ENCODE assay signal across 7 mouse cellular contexts in the genomic region with DNA sequence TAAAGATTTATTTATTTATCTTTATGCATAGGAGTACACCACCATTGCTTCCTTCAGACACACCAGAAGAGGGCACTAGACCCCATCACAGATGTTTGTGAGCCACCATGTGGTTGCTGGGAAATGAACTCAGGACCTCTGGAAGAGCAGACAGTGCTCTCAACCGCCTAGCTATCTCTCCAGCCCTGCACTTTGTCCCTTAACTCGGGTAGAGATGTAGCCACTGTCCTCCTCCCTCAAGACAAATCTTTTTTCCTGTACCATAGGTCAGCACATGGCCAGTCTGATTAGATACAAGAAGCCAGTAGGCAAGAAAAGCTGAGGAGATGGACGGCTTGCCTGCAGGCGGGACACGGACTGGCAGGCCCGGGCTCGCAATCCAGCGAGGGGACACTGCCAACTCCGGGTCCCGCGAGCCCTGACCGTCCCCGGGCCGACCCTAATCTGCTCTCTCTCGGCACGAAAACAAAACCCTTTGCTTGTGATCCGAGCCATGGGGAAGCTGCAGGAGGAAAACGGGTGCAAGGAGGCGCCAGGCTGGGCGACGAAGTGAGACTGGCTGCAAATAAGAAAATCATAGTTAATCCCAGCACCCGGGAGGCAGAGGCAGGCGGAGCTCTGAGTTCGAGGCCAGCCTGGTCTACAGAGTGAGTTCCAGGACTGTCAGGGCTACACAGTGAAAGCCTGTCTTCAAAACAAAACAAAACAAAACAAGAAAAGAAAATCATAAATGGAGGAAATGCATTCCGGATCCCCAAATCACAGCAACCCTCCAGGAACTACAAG. TPM values are rescaled to one million over a fixed set of nuclear protein-coding genes. Genes with fewer than 3 reads are reported as not detected.
DNase-seq lines count a peak whose midpoint lies in the region; ATAC-seq and TF ChIP-seq lines count a peak whose summit lies in the region.

No protein-coding gene starts in this region.

- no peaks in the 10 kb centered on the region for H3K27me3 ChIP-seq in MEL (ENCODE audit: control insufficient read depth in 1 of 2, insufficient read depth in 2 of 2, low read length in 2 of 2)
- H3K27me3 ChIP-seq in heart, postnatal 0 days (ENCODE audit: control insufficient read depth, insufficient read depth, low read length), result no peaks in the 10 kb centered on the region
- no peaks in the 10 kb centered on the region for H3K27me3 ChIP-seq in small intestine, adult 2 months (ENCODE audit: control insufficient read depth, insufficient read depth, low read length)

- no peaks in the 10 kb centered on the region for H3K9me3 ChIP-seq in MEL (replicated peaks; ENCODE audit: insufficient read depth, low read length)
- no peaks in the 10 kb centered on the region for H3K9me3 ChIP-seq in heart, postnatal 0 days (replicated peaks; ENCODE audit: control insufficient read depth, low read length)

- TF ChIP-seq RAD21 in MEL (IDR thresholded peaks at IDR 0.05; ENCODE audit: low read depth, low read length), result no peak

- ATAC-seq in heart, postnatal 0 days (ENCODE audit: insufficient read depth, low read depth), result peak; percentile 54

- H3K9ac ChIP-seq in MEL (ENCODE audit: control insufficient read depth, low read depth, low read length, poor library complexity, severe bottlenecking), result peak overlapping the region; percentile 39
- H3K9ac ChIP-seq in heart, postnatal 0 days (replicated peaks; ENCODE audit: low read depth, low read length), result peak overlapping the region; percentile 82

- H3K79me2 ChIP-seq in MEL (ENCODE audit: control insufficient read depth, insufficient read depth, low read length, poor library complexity) (peaks cover 25% of the 10 kb centered on the region), macrophage (ENCODE audit: inconsistent target) (peaks cover 42% of the 10 kb centered on the region)

- WGBS in heart, postnatal 0 days, result under 1% methylated on average over 25 of the region's 25 CpGs
- WGBS in macrophage (ENCODE audit: missing documents), result under 1% methylated on average over 25 of the region's 25 CpGs
- under 1% methylated on average over 25 of the region's 25 CpGs for WGBS in small intestine, adult 2 months

- TF ChIP-seq EP300 in MEL (IDR thresholded peaks at IDR 0.05; ENCODE audit: low read depth in 1 of 2, low read length in 2 of 2), result no peak
- TF ChIP-seq EP300 in heart, postnatal 0 days (IDR thresholded peaks at IDR 0.05; ENCODE audit: low read depth), result no peak

- H3K27ac ChIP-seq in MEL (ENCODE audit: control insufficient read depth, low read depth, low read length) (peak overlapping the region; percentile 32), macrophage (peak overlapping the region; percentile 96)
- peak overlapping the region; percentile 99 for H3K27ac ChIP-seq in embryonic fibroblast, embryonic 13.5 days (ENCODE audit: insufficient read depth, low read length)
- peak overlapping the region; percentile 99 for H3K27ac ChIP-seq in heart, postnatal 0 days (ENCODE audit: low read depth)
- H3K27ac ChIP-seq in small intestine, adult 2 months (ENCODE audit: insufficient read depth, low read depth, low read length), result peak overlapping the region; percentile 100

- no peak for TF ChIP-seq POLR2A in MEL (IDR thresholded peaks at IDR 0.05; ENCODE audit: control insufficient read depth in 1 of 2, insufficient read depth in 1 of 2, low read depth in 1 of 2, low read length in 2 of 2, poor library complexity in 1 of 2)
- TF ChIP-seq POLR2A in embryonic fibroblast, embryonic 13.5 days (IDR thresholded peaks at IDR 0.05; ENCODE audit: low read depth, low read length), result peak; percentile 41; the same call in 1 of the 2 replicates
- TF ChIP-seq POLR2A in small intestine, adult 2 months (IDR thresholded peaks at IDR 0.05; ENCODE audit: low read depth, low read length), result no peak

- peaks cover 0 to 10% of the 10 kb centered on the region in 2 experiments; a peak in 2 of 4 replicates for H3K4me1 ChIP-seq in MEL (ENCODE audit: control insufficient read depth in 1 of 2, insufficient read depth in 2 of 2, low read length in 2 of 2)
- peaks cover 3% of the 10 kb centered on the region for H3K4me1 ChIP-seq in embryonic fibroblast, embryonic 13.5 days (ENCODE audit: control insufficient read depth, insufficient read depth, low read length)
- peaks cover 13% of the 10 kb centered on the region for H3K4me1 ChIP-seq in heart, postnatal 0 days (ENCODE audit: control insufficient read depth, insufficient read depth)
- peaks cover 2% of the 10 kb centered on the region; the same call in 1 of the 2 replicates for H3K4me1 ChIP-seq in small intestine, adult 2 months (ENCODE audit: control insufficient read depth, insufficient read depth, insufficient read length, low read length)

- TF ChIP-seq CTCF in MEL (IDR thresholded peaks at IDR 0.05 in 2 of 3, conservative IDR thresholded peaks at IDR 0.05 in 1 of 3; ENCODE audit: control insufficient read depth in 1 of 3, insufficient read depth in 1 of 3, low read depth in 2 of 3, low read length in 3 of 3, poor library complexity in 1 of 3, severe bottlenecking in 1 of 3), result peak; percentile 15 to 48 (median 24); a peak in 4 of 6 replicates
- TF ChIP-seq CTCF in embryonic fibroblast, embryonic 13.5 days (IDR thresholded peaks at IDR 0.05; ENCODE audit: borderline replicate concordance, insufficient read depth, low read length), result no peak
- peak; percentile 41 for TF ChIP-seq CTCF in heart, postnatal 0 days (IDR thresholded peaks at IDR 0.05; ENCODE audit: low read depth)
- peak; percentile 18; the same call in 1 of the 2 replicates for TF ChIP-seq CTCF in small intestine, adult 2 months (IDR thresholded peaks at IDR 0.05; ENCODE audit: extremely low read depth, insufficient read length, insufficient replicate concordance, low read depth, low read length)

- peak overlapping the region; percentile 90 for H3K4me2 ChIP-seq in heart, postnatal 0 days (ENCODE audit: low read depth, low read length)

- DNase-seq in MEL (ENCODE audit: low read depth, low spot score), result peak; percentile 51
- peak; percentile 36 to 66 for DNase-seq in adrenal gland, postnatal 36 days
- DNase-seq in heart, postnatal 0 days (ENCODE audit: low spot score), result peak; percentile 39
- DNase-seq in layer of hippocampus, postnatal 25 days (ENCODE audit: extremely low spot score in 1 of 2, low spot score in 1 of 2), result peak; percentile 19 to 50

- peak overlapping the region; percentile 91 for H3K4me3 ChIP-seq in MEL (ENCODE audit: control insufficient read depth in 1 of 2, insufficient read depth in 1 of 2, low read depth in 2 of 2, low read length in 2 of 2)
- H3K4me3 ChIP-seq in embryonic fibroblast, embryonic 13.5 days (ENCODE audit: insufficient read depth, low read length), result peak overlapping the region; percentile 99
- peak overlapping the region; percentile 92 for H3K4me3 ChIP-seq in heart, postnatal 0 days (ENCODE audit: low read depth, low read length)
- H3K4me3 ChIP-seq in macrophage (ENCODE audit: inconsistent target), result peak overlapping the region; percentile 91
- peak overlapping the region; percentile 75 for H3K4me3 ChIP-seq in small intestine, adult 2 months (ENCODE audit: low read depth, low read length)

- H3K36me3 ChIP-seq in MEL (ENCODE audit: control insufficient read depth in 1 of 2, insufficient read depth in 2 of 2, low read length in 2 of 2) (peaks cover 3 to 13% of the 10 kb centered on the region in 2 experiments), macrophage (ENCODE audit: inconsistent target) (peaks cover 1% of the 10 kb centered on the region; the same call in 1 of the 2 replicates)
- peaks cover 15% of the 10 kb centered on the region for H3K36me3 ChIP-seq in heart, postnatal 0 days (replicated peaks; ENCODE audit: control insufficient read depth, insufficient read depth, low read length)
- H3K36me3 ChIP-seq in small intestine, adult 2 months (ENCODE audit: control insufficient read depth, insufficient read depth, low read length), result peaks cover 5% of the 10 kb centered on the region

TF ChIP-seq in MEL, 35 proteins besides CTCF, POLR2A, EP300 and RAD21 (continues in another document):
- peak; percentile 48; the same call in 1 of the 2 replicates for TF ChIP-seq SIN3A (IDR thresholded peaks at IDR 0.05; ENCODE audit: low read length)
- TF ChIP-seq MYC (IDR thresholded peaks at IDR 0.05; ENCODE audit: low read depth, low read length), result peak; percentile 72; the same call in 1 of the 2 replicates
- TF ChIP-seq ELF1 (IDR thresholded peaks at IDR 0.05; ENCODE audit: low read depth, low read length), result no peak
- TF ChIP-seq MAZ (IDR thresholded peaks at IDR 0.05; ENCODE audit: low read depth, low read length), result no peak

RNA-seq across cellular contexts. Expression of a gene that starts 0.5 kb away (rescaled TPM):
- total RNA-seq in MEL (2012; rRNA removed), result 94.5 and 109 TPM in 2 replicates
- polyA plus RNA-seq in MEL (2012; ENCODE audit: insufficient read depth in 1 of 2, insufficient read length in 2 of 2, low read depth in 1 of 2, low replicate concordance in 2 of 2, missing spikeins in 1 of 2), result 100 to 1,000 TPM in 1 of 2 experiments, not detected in 1; 101 TPM
- 10 to 100 TPM; 62.7 to 63.9 TPM for total RNA-seq in adrenal gland, postnatal 36 days (2021)
- polyA plus RNA-seq in embryonic fibroblast, embryonic 13.5 days (2011; ENCODE audit: insufficient read length, low read depth, missing spikeins), result 54.7 and 60.7 TPM in 2 replicates
- 38.2 and 43.5 TPM in 2 replicates for total RNA-seq in heart, postnatal 0 days (2014; rRNA removed; ENCODE audit: low replicate concordance)
- polyA plus RNA-seq in heart, postnatal 0 days (2015; fragmentation: Nextera tagmentation; extraction: Ambion mirVana), result 43.1 and 48.0 TPM in 2 replicates
- total RNA-seq in layer of hippocampus, postnatal 25 days (2021), result 10 to 100 TPM; 40.5 to 44.7 TPM
- 10 to 100 TPM; 17.3 to 59.1 (median 39.1) TPM for total RNA-seq in macrophage (2018; cell fraction: chromatin; rRNA removed)
- 10 to 100 TPM; 23.5 to 33.5 (median 26.5) TPM for total RNA-seq in macrophage (2018; cell fraction: cytosol; rRNA removed)
- total RNA-seq in macrophage (2018; cell fraction: nucleus; rRNA removed), result 10 to 100 TPM; 20.5 to 42.4 (median 31.0) TPM
- polyA plus RNA-seq in macrophage (2018), result 24.8 to 43.7 TPM (median 26.7 TPM) in 3 replicates
- polyA plus RNA-seq in small intestine, adult 2 months (2012; rRNA removed), result 19.2 and 31.5 TPM in 2 replicates

RNA-seq across cellular contexts. Expression of a gene that starts 15.8 kb away (rescaled TPM):
- total RNA-seq in MEL (2012; rRNA removed), result 260 and 319 TPM in 2 replicates
- polyA plus RNA-seq in MEL (2012; ENCODE audit: insufficient read depth in 1 of 2, insufficient read length in 2 of 2, low read depth in 1 of 2, low replicate concordance in 2 of 2, missing spikeins in 1 of 2), result 100 to 1,000 TPM in 1 of 2 experiments, not detected in 1; 294 TPM
- 100 to 1,000 TPM; 149 to 198 TPM for total RNA-seq in adrenal gland, postnatal 36 days (2021)
- polyA plus RNA-seq in embryonic fibroblast, embryonic 13.5 days (2011; ENCODE audit: insufficient read length, low read depth, missing spikeins), result 91.8 and 109 TPM in 2 replicates
- 116 and 142 TPM in 2 replicates for total RNA-seq in heart, postnatal 0 days (2014; rRNA removed; ENCODE audit: low replicate concordance)
- polyA plus RNA-seq in heart, postnatal 0 days (2015; fragmentation: Nextera tagmentation; extraction: Ambion mirVana), result 282 and 290 TPM in 2 replicates
- total RNA-seq in layer of hippocampus, postnatal 25 days (2021), result 10 to 100 TPM; 57.8 to 65.9 TPM
- total RNA-seq in macrophage (2018; cell fraction: chromatin; rRNA removed), result 10 to 100 TPM in 12 of 26 experiments, 1 to 10 TPM in 14; 3.5 to 28.7 (median 9.6) TPM
- 100 to 1,000 TPM; 130 to 190 (median 169) TPM for total RNA-seq in macrophage (2018; cell fraction: cytosol; rRNA removed)
- total RNA-seq in macrophage (2018; cell fraction: nucleus; rRNA removed), result 10 to 100 TPM; 15.1 to 95.1 (median 42.2) TPM
- polyA plus RNA-seq in macrophage (2018), result 94.0 to 197 TPM (median 189 TPM) in 3 replicates
- 64.4 and 79.0 TPM in 2 replicates for polyA plus RNA-seq in small intestine, adult 2 months (2012; rRNA removed)

Comparison
In these comparisons a context has a peak if more than half of its experiments do, and no peak if none do; other contexts are left out.
1. Peak in every context shown above with its lines: DNase-seq, ATAC-seq, H3K4me3 ChIP-seq and H3K27ac ChIP-seq.
2. H3K27ac ChIP-seq: peak in every context shown above with its lines; median percentile 100 in small intestine, adult 2 months; 99 in embryonic fibroblast, embryonic 13.5 days; 99 in heart, postnatal 0 days; 96 in macrophage; 32 in MEL.